Mouse (Mus musculus): ENCODE measurements at regions not wholly inside any gene's neighbourhood (a gene's known extent, or its start where the extent isn't known, plus 50 kb on each side); places are given as distances from the start of the nearest gene placed in this dataset.

DNA sequence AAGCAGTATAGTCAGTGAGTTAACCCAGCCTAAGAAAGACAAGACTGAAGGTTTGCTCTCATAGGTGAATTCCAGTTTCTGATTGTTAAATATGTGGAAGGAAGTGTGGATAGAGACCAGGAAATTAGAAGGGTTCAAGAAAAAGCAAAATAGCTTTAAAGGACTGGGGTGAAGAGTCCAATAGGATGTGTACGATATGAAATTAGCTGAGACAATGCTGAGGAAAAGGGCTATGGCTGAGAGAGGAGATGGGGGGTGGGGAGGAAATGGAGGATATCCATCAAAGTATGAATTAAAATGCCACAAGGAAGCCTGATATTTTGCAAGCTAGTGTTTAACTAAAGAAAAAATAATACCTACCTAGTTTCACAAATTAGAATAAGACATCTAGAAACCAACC, 124.9 kb downstream of the Fam198b start:
- no peak for TF ChIP-seq POLR2A (IDR thresholded peaks at IDR 0.05; ENCODE audit: extremely low read depth, insufficient read depth, low read length)
- no peak for TF ChIP-seq CTCF (IDR thresholded peaks at IDR 0.05; ENCODE audit: extremely low read depth, insufficient read depth, low read length)

All from cortical plate, adult 2 months (tissue).